Mouse (Mus musculus) MEL (cell line): ENCODE results near the gene A030005K14Rik. TPM values are rescaled to one million over a fixed set of nuclear protein-coding genes. Genes with fewer than 3 reads are reported as not detected.

Experiments
- DNase-seq: peaks from one replicate; pipeline ENCODE4 v3.0.0; 2011; ENCODE audit warnings: low read depth, low spot score
- H3K27ac ChIP-seq: 2 replicates; pipeline ENCODE4 v1.5.1; 2012; ENCODE audit warnings: low read depth, mild to moderate bottlenecking, control low read depth, low read length, moderate library complexity; ENCODE audit not compliant: control insufficient read depth
- H3K27me3 ChIP-seq, 2 experiments: fragments of 150-350 bp in 1 of 2; sonication (generic) in 1 of 2; 2 replicates each; pipeline ENCODE4 v1.6.1; 2012; ENCODE audit warnings: low read length in 2 of 2, mild to moderate bottlenecking in 2 of 2, improper control_type of control experiment in 1 of 2, moderate library complexity in 1 of 2; ENCODE audit not compliant: insufficient read depth in 2 of 2, control insufficient read depth in 1 of 2
- H3K36me3 ChIP-seq, 2 experiments: 2 replicates each; pipeline ENCODE4 v1.6.1; 2012 to 2014; ENCODE audit warnings: low read length in 2 of 2, improper control_type of control experiment in 1 of 2, inconsistent platforms in 1 of 2, mild to moderate bottlenecking in 1 of 2; ENCODE audit not compliant: insufficient read depth in 2 of 2, control insufficient read depth in 1 of 2
- H3K4me1 ChIP-seq, 2 experiments: fragments of 150-350 bp in 1 of 2; sonication (generic) in 1 of 2; 2 replicates each; pipeline ENCODE4 v1.6.1; 2012; ENCODE audit warnings: low read length in 2 of 2, improper control_type of control experiment in 1 of 2, mild to moderate bottlenecking in 1 of 2; ENCODE audit not compliant: insufficient read depth in 2 of 2, control insufficient read depth in 1 of 2
- H3K4me3 ChIP-seq, 2 experiments: fragments of 150-350 bp in 1 of 2; sonication (generic) in 1 of 2; 2 replicates each; pipeline ENCODE4 v1.5.1; 2012; ENCODE audit warnings: low read depth in 2 of 2, low read length in 2 of 2, mild to moderate bottlenecking in 2 of 2, moderate library complexity in 2 of 2, control low read depth in 1 of 2, improper control_type of control experiment in 1 of 2; ENCODE audit not compliant: control insufficient read depth in 1 of 2, insufficient read depth in 1 of 2
- H3K79me2 ChIP-seq: 2 replicates; pipeline ENCODE4 v1.6.1; 2012; ENCODE audit warnings: mild to moderate bottlenecking, low read length, moderate library complexity; ENCODE audit not compliant: control insufficient read depth, poor library complexity, insufficient read depth
- H3K9ac ChIP-seq: 2 replicates; pipeline ENCODE4 v1.6.1; 2012; ENCODE audit warnings: low read depth, mild to moderate bottlenecking, control low read depth, low read length, moderate library complexity; ENCODE audit not compliant: control insufficient read depth, poor library complexity, severe bottlenecking
- H3K9me3 ChIP-seq: fragments of 150-350 bp; sonication (generic); replicated peaks from 2 replicates; pipeline ENCODE4 v1.6.1; 2012; ENCODE audit warnings: mild to moderate bottlenecking, low read length, improper control_type of control experiment, moderate library complexity; ENCODE audit not compliant: insufficient read depth
- BHLHE40 ChIP-seq: IDR thresholded peaks from 2 replicates; pipeline ENCODE4 v1.6.1; 2012; ENCODE audit warnings: low read depth, mild to moderate bottlenecking, inconsistent platforms, low read length, improper control_type of control experiment, borderline replicate concordance
- CTCF ChIP-seq, 3 experiments: IDR thresholded peaks in 2 of 3; conservative IDR thresholded peaks in 1 of 3; 2 replicates each; pipeline ENCODE4 v1.5.1; 2011 to 2012; ENCODE audit warnings: low read length in 3 of 3, low read depth in 2 of 3, mild to moderate bottlenecking in 2 of 3, improper control_type of control experiment in 1 of 3, inconsistent platforms in 1 of 3, mixed read lengths in 1 of 3, moderate library complexity in 1 of 3; ENCODE audit not compliant: control insufficient read depth in 1 of 3, insufficient read depth in 1 of 3, poor library complexity in 1 of 3, severe bottlenecking in 1 of 3
- ELF1 ChIP-seq: IDR thresholded peaks from 2 replicates; pipeline ENCODE4 v1.6.1; 2014; ENCODE audit warnings: low read depth, mild to moderate bottlenecking, inconsistent platforms, low read length, improper control_type of control experiment, moderate library complexity
- HCFC1 ChIP-seq: IDR thresholded peaks from 2 replicates; pipeline ENCODE4 v1.6.1; 2012; ENCODE audit warnings: low read depth, mild to moderate bottlenecking, inconsistent platforms, low read length, improper control_type of control experiment, moderate library complexity
- KAT2A ChIP-seq: conservative IDR thresholded peaks from 2 replicates; pipeline ENCODE4 v1.6.1; 2012; ENCODE audit warnings: low read depth, low read length, improper control_type of control experiment, inconsistent platforms
- MXI1 ChIP-seq: IDR thresholded peaks from 2 replicates; pipeline ENCODE4 v1.6.1; 2011; ENCODE audit warnings: mild to moderate bottlenecking, low read depth, low read length, improper control_type of control experiment
- MYB ChIP-seq: IDR thresholded peaks from 2 replicates; pipeline ENCODE4 v1.6.1; 2011; ENCODE audit warnings: mild to moderate bottlenecking, low read depth, low read length, improper control_type of control experiment
- MYC ChIP-seq: IDR thresholded peaks from 2 replicates; pipeline ENCODE4 v1.6.1; 2011; ENCODE audit warnings: low read depth, mild to moderate bottlenecking, low read length, improper control_type of control experiment, moderate library complexity
- NELFE ChIP-seq: IDR thresholded peaks from 2 replicates; pipeline ENCODE4 v1.6.1; 2011; ENCODE audit warnings: low read depth, low read length, improper control_type of control experiment
- NRF1 ChIP-seq: IDR thresholded peaks from 2 replicates; pipeline ENCODE4 v1.6.1; 2014; ENCODE audit warnings: low read depth, mild to moderate bottlenecking, inconsistent platforms, low read length, improper control_type of control experiment, moderate library complexity; ENCODE audit not compliant: poor library complexity, insufficient read depth, severe bottlenecking
- POLR2AphosphoS2 ChIP-seq: IDR thresholded peaks from 2 replicates; pipeline ENCODE4 v1.6.1; 2011; ENCODE audit warnings: low read length, improper control_type of control experiment
- SIN3A ChIP-seq: IDR thresholded peaks from 2 replicates; pipeline ENCODE4 v1.6.1; 2012; ENCODE audit warnings: low read length, improper control_type of control experiment, inconsistent platforms
- SMC3 ChIP-seq: IDR thresholded peaks from 2 replicates; pipeline ENCODE4 v1.6.1; 2011; ENCODE audit warnings: low read depth, low read length, improper control_type of control experiment
- TAL1 ChIP-seq: IDR thresholded peaks from 2 replicates; pipeline ENCODE4 v1.6.1; 2012; ENCODE audit warnings: mild to moderate bottlenecking, inconsistent platforms, low read length, moderate library complexity, mixed read lengths
- TBP ChIP-seq: IDR thresholded peaks from 2 replicates; pipeline ENCODE4 v1.8.0; 2011; ENCODE audit warnings: low read depth, low read length, improper control_type of control experiment
- TCF12 ChIP-seq: IDR thresholded peaks from 2 replicates; pipeline ENCODE4 v1.6.1; 2014; ENCODE audit warnings: low read depth, mild to moderate bottlenecking, inconsistent platforms, low read length, improper control_type of control experiment, moderate library complexity
- USF1 ChIP-seq: IDR thresholded peaks from 2 replicates; pipeline ENCODE4 v1.6.1; 2014; ENCODE audit warnings: low read depth, mild to moderate bottlenecking, inconsistent platforms, low read length, improper control_type of control experiment, moderate library complexity
- ZC3H11A ChIP-seq: IDR thresholded peaks from 2 replicates; pipeline ENCODE4 v1.6.1; 2012; ENCODE audit warnings: low read depth, mild to moderate bottlenecking, inconsistent platforms, low read length, improper control_type of control experiment
- ZKSCAN1 ChIP-seq: IDR thresholded peaks from 2 replicates; pipeline ENCODE4 v1.6.1; 2012; ENCODE audit warnings: low read depth, mild to moderate bottlenecking, inconsistent platforms, low read length, improper control_type of control experiment, moderate library complexity
- ZNF384 ChIP-seq: IDR thresholded peaks from 2 replicates; pipeline ENCODE4 v1.6.1; 2012; ENCODE audit warnings: low read depth, mild to moderate bottlenecking, inconsistent platforms, low read length, improper control_type of control experiment
- polyA plus RNA-seq, 2 experiments: library from polyadenylated mRNA; stranded (reverse) in 1 of 2; unstranded in 1 of 2; fragments of >175 nt in 1 of 2; fragments of >200 nt in 1 of 2; gene quantifications; 2 replicates each; pipeline versions ENCODE4 v1.2.1 to v1.2.4; 2012; ENCODE audit warnings: low replicate concordance in 2 of 2, low read depth in 1 of 2; ENCODE audit not compliant: insufficient read length in 2 of 2, insufficient read depth in 1 of 2, missing spikeins in 1 of 2
- total RNA-seq: library from RNA; depleted of rRNA; stranded (reverse); fragments of 300-350 nt; gene quantifications from 2 replicates; pipeline ENCODE4 v1.2.3, GENCODE M21; 2012

A030005K14Rik gene
- total and polyA plus RNA-seq, 3 experiments, result not detected

GRCm38 (mm10) chr1:83034509-83034908, 24.7 kb downstream of the A030005K14Rik start:
- Histone ChIP-seq H3K36me3 (no peaks in the 10 kb centered on the region), H3K4me3 (no peak overlapping the region), H3K27ac (no peak overlapping the region), H3K9ac (no peak overlapping the region), H3K9me3 (no peaks in the 10 kb centered on the region), H3K4me1 (no peaks in the 10 kb centered on the region), H3K27me3 (no peaks in the 10 kb centered on the region), H3K79me2 (no peaks in the 10 kb centered on the region)
- no peak for TF ChIP-seq MXI1
- TF ChIP-seq MYB, result no peak
- TF ChIP-seq SIN3A, result no peak
- no peak for TF ChIP-seq TAL1
- TF ChIP-seq NRF1, result no peak
- TF ChIP-seq ZC3H11A, result no peak
- no peak for TF ChIP-seq USF1
- TF ChIP-seq SMC3, result no peak
- TF ChIP-seq ZNF384, result no peak
- no peak for TF ChIP-seq NELFE
- TF ChIP-seq CTCF (IDR thresholded peaks at IDR 0.05 in 2 of 3, conservative IDR thresholded peaks at IDR 0.05 in 1 of 3; ENCODE audit: control insufficient read depth in 1 of 3, insufficient read depth in 1 of 3, low read depth in 2 of 3, low read length in 3 of 3, poor library complexity in 1 of 3, severe bottlenecking in 1 of 3), result no peak
- TF ChIP-seq ZKSCAN1, result no peak
- TF ChIP-seq MYC, result no peak
- no peak for TF ChIP-seq HCFC1
- TF ChIP-seq ELF1, result no peak
- no peak for TF ChIP-seq TBP
- no peak for TF ChIP-seq BHLHE40
- no peak for TF ChIP-seq KAT2A
- no peak for DNase-seq

DNA sequence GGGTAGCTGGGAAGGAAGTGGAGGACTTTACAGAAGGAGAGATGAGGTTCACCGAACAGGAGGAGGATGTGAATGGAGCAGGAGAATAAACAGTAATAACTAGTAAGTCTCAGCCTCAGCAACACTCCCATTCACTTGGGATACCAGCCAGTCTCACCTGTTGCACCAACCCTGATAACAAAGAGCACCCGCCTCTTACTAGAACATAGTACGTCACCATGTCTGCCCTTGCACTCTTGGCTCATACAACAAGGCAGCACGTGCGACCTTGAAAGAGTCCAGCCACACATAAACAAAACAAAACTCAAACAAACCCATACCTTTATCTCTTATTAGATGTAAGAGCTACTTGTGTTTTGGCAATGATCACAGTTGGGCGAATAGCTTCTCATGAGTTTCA, 26.7 kb downstream of the A030005K14Rik start:
- H3K4me1 ChIP-seq, result no peaks in the 10 kb centered on the region
- H3K27ac ChIP-seq, result no peak overlapping the region
- no peak overlapping the region for H3K4me3 ChIP-seq
- no peak for DNase-seq
- H3K36me3 ChIP-seq, result no peaks in the 10 kb centered on the region
- no peaks in the 10 kb centered on the region for H3K27me3 ChIP-seq
- H3K9ac ChIP-seq, result no peak overlapping the region
- no peak for TF ChIP-seq POLR2AphosphoS2
- no peak for TF ChIP-seq TCF12
- TF ChIP-seq SIN3A, result no peak
- no peaks in the 10 kb centered on the region for H3K79me2 ChIP-seq
- H3K9me3 ChIP-seq, result no peaks in the 10 kb centered on the region
